Mouse (Mus musculus) limb, embryonic 11.5 days (tissue): ENCODE results near the gene 4930524B15Rik. TPM values are rescaled to one million over a fixed set of nuclear protein-coding genes. Genes with fewer than 3 reads are reported as not detected.

Source experiments
- ATAC-seq: fragments of 200-750 bp; cut with Nextera tagmentation; 2 replicates; pipeline ENCODE4 v1.8.0; 2017; ENCODE audit warnings: low read depth; ENCODE audit not compliant: insufficient number of reproducible peaks, low FRiP score, low TSS enrichment
- DNase-seq: peaks from one replicate; pipeline ENCODE4 v3.0.0-alpha.2; 2015; ENCODE audit warnings: low spot score
- H3K27ac ChIP-seq: fragments of 300-500 bp; sonication (generic); replicated peaks from 2 replicates; pipeline ENCODE4 v1.5.1; 2014; ENCODE audit warnings: low read depth, mild to moderate bottlenecking, low read length
- H3K27me3 ChIP-seq: fragments of 300-500 bp; sonication (generic); 2 replicates; pipeline ENCODE4 v1.6.1; 2014; ENCODE audit warnings: mild to moderate bottlenecking, low read length, mixed read lengths; ENCODE audit not compliant: control insufficient read depth, insufficient read depth
- H3K36me3 ChIP-seq: fragments of 300-500 bp; sonication (generic); 2 replicates; pipeline ENCODE4 v1.6.1; 2014; ENCODE audit warnings: mild to moderate bottlenecking, low read length, moderate library complexity, mixed read lengths; ENCODE audit not compliant: control insufficient read depth, insufficient read depth
- H3K4me1 ChIP-seq: fragments of 300-500 bp; sonication (generic); 2 replicates; pipeline ENCODE4 v1.6.1; 2014; ENCODE audit warnings: low read length, mixed read lengths; ENCODE audit not compliant: control insufficient read depth, insufficient read depth
- H3K4me2 ChIP-seq: fragments of 300-500 bp; sonication (generic); 2 replicates; pipeline ENCODE4 v1.6.1; 2014; ENCODE audit warnings: low read depth, mild to moderate bottlenecking, moderate library complexity; ENCODE audit not compliant: severe bottlenecking
- H3K4me3 ChIP-seq: fragments of 300-500 bp; sonication (generic); 2 replicates; pipeline ENCODE4 v1.5.1; 2014; ENCODE audit warnings: low read depth, low read length
- H3K9ac ChIP-seq: fragments of 300-500 bp; sonication (generic); 2 replicates; pipeline ENCODE4 v1.6.1; 2014; ENCODE audit warnings: mild to moderate bottlenecking, low read length
- H3K9me3 ChIP-seq: fragments of 300-500 bp; sonication (generic); 2 replicates; pipeline ENCODE4 v1.6.1; 2016; ENCODE audit warnings: low read length; ENCODE audit not compliant: control insufficient read depth
- WGBS: fragments of 180-500 bp; shearing (Covaris S2); extraction: QIAGEN DNeasy Blood & Tissue Kit; methylation state at CpG from one replicate; pipeline ENCODE4 v1.1.7; 2014; 5-methylcytosine and 5-hydroxymethylcytosine counted together
- polyA plus RNA-seq: library from polyadenylated mRNA; unstranded; fragments of >200 nt; fragmentation: Nextera tagmentation; extraction: Ambion mirVana; gene quantifications from 2 replicates; pipeline ENCODE4 v1.2.1, GENCODE M21; 2014

Gene 4930524B15Rik
- polyA plus RNA-seq, 1 experiment from 2014 or later, result 0.12 TPM

- Histone ChIP-seq H3K36me3 (no peaks in the 10 kb centered on the region), H3K27ac (no peak overlapping the region), H3K4me2 (no peak overlapping the region), H3K4me1 (peaks cover 5% of the 10 kb centered on the region; the same call in 1 of the 2 replicates), H3K9me3 (no peaks in the 10 kb centered on the region), H3K9ac (no peak overlapping the region), H3K4me3 (no peak overlapping the region), H3K27me3 (no peaks in the 10 kb centered on the region)
- DNase-seq (no peak), ATAC-seq (no peak)
- WGBS, result 77% methylated on average over 1 of the region's 1 CpGs
Measured at GRCm38 (mm10) chr11:32013561-32013960, 48.2 kb downstream of the 4930524B15Rik start.

DNA sequence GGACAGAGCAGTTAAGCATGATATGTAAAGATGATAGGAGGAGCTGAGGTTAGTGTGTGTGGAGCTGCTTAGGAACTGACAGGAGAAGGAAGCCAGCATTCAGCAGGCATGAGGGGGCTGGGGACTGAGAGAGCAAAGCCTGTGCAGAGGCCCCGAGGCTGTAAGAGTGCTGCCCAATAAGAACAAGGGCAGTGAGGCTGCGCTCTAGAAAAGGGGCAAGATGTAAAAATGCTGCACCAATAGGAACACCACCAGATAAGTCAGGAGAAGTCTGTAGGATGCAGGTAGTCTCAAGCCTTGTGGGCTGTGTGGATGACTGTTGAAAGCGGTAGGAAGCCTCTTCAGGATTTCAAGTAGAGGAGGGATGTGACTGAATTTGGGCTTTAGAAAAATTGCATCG is 52.8 kb downstream of the 4930524B15Rik start:
- H3K27me3 ChIP-seq, result no peaks in the 10 kb centered on the region
- no peak overlapping the region for H3K27ac ChIP-seq
- H3K4me2 ChIP-seq, result no peak overlapping the region
- no peak overlapping the region for H3K9ac ChIP-seq
- H3K4me1 ChIP-seq, result peaks cover 3% of the 10 kb centered on the region; the same call in 1 of the 2 replicates
- ATAC-seq, result no peak
- 49% methylated on average over 4 of the region's 4 CpGs for WGBS
- H3K4me3 ChIP-seq, result no peak overlapping the region
- no peaks in the 10 kb centered on the region for H3K9me3 ChIP-seq
- no peaks in the 10 kb centered on the region for H3K36me3 ChIP-seq
- DNase-seq, result no peak

DNA sequence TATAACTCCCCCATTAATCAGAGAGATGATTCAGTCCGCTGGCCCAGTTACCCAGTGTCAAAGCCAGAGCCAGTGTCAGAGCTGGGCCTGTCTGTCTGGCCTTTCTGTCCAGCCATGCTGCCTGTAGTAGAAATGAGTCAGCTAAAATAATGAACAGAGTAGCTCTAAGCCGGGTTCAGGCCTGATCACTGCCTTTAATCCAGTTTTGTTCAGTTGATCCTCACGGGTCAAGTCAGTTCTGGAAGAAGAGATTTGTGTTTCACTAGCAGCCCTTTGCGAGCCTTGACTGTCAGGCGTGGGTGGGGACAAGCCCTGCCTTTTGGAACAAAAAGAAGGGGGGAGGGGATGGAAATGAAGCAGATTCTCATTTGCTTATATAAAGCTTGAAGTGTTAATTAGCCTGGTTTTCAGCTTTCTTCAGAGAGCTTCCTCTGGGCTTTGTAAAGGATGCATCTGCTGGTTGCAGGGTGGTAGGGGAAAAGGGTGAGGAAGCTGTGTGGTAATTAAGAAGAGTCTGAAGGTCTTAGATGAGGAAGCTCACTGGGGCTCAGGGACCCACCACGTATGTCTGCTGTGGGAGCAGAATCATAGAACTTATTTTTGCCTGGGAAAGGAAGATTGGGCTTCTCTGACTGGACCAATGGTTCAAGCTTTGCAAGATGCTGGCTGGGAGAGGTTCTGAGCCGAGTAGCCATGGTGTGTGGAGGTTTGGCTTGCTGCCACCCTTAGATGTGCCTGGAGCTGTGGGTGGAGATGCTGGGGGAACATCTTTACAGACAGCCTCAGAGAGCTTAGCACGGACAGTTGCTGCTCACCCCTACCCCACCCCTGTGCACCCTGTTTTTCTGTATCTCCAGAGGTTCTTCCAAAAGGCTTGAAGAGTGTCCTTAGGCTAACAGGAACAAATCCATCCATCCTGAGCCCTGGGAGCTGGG is 54.9 kb downstream of the 4930524B15Rik start:
- no peak for DNase-seq
- ATAC-seq, result no peak
- Histone ChIP-seq H3K9me3 (no peaks in the 10 kb centered on the region), H3K36me3 (no peaks in the 10 kb centered on the region), H3K4me1 (peaks cover 3% of the 10 kb centered on the region; the same call in 1 of the 2 replicates), H3K27me3 (no peaks in the 10 kb centered on the region), H3K9ac (no peak overlapping the region), H3K4me3 (no peak overlapping the region), H3K27ac (no peak overlapping the region), H3K4me2 (no peak overlapping the region)
- 39% methylated on average over 8 of the region's 8 CpGs for WGBS

- DNase-seq (no peak), ATAC-seq (no peak)
- H3K9ac ChIP-seq, result no peak overlapping the region
- no peaks in the 10 kb centered on the region for H3K27me3 ChIP-seq
- no peak overlapping the region for H3K4me2 ChIP-seq
- no peaks in the 10 kb centered on the region for H3K9me3 ChIP-seq
- no peaks in the 10 kb centered on the region; the same call in 1 of the 2 replicates for H3K4me1 ChIP-seq
- no peak overlapping the region for H3K27ac ChIP-seq
- 75% methylated on average over 5 of the region's 5 CpGs for WGBS
- no peak overlapping the region for H3K4me3 ChIP-seq
- no peaks in the 10 kb centered on the region for H3K36me3 ChIP-seq
Measured at GRCm38 (mm10) chr11:32026634-32027033, 61.2 kb downstream of the 4930524B15Rik start.

DNA sequence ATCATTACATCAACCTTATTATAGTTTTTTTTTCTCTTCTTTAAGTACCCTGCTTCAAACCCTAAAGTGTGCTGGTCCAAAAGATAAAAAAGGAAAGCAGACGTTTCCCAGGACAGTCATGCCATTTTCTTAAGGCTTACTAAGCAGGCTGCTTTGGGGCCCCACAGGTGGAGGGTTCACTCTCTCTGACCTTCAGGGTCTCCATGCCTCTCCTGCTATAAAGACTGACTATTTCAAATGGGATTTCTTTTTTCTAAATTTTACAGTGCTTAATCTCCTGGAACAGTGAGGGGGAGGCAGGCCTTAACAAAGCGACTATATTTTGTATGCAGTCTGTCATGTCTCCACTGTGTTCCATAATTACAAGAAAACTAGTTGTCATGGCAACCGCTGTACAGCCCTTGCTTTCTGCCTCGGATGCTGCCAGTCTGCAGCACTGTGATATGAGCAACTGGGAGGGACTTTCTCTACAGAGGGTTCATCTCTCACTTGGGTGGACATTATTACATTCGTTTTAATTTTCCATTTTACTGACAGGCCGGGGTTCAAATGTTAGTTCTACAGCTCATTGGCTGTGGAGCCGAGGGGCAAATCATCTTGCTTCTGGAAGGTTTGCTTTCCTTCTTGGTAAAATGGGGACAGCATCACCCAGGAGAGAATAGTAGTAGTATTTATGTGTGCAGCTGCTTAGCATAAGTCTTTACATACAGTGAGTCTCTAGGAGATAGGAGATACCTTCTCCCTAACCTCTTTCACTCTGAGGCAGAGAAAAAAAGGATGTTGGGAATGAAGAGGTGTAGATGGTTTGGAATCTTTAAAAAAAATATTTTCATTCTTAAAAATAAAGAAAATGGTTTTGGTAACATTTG is 62.3 kb downstream of the 4930524B15Rik start:
- ATAC-seq, result no peak
- Histone ChIP-seq H3K4me3 (no peak overlapping the region), H3K9me3 (no peaks in the 10 kb centered on the region), H3K27ac (no peak overlapping the region), H3K36me3 (no peaks in the 10 kb centered on the region), H3K4me1 (no peaks in the 10 kb centered on the region; the same call in 1 of the 2 replicates), H3K4me2 (no peak overlapping the region), H3K9ac (no peak overlapping the region), H3K27me3 (no peaks in the 10 kb centered on the region)
- 75% methylated on average over 7 of the region's 7 CpGs for WGBS
- DNase-seq, result no peak

GRCm38 (mm10) chr11:32028605-32029004 is 63.2 kb downstream of the 4930524B15Rik start:
- Histone ChIP-seq H3K4me2 (no peak overlapping the region), H3K27me3 (no peaks in the 10 kb centered on the region), H3K9ac (no peak overlapping the region), H3K36me3 (no peaks in the 10 kb centered on the region), H3K4me3 (no peak overlapping the region), H3K9me3 (no peaks in the 10 kb centered on the region), H3K4me1 (no peaks in the 10 kb centered on the region; the same call in 1 of the 2 replicates), H3K27ac (no peak overlapping the region)
- ATAC-seq (no peak), DNase-seq (no peak)
- WGBS, result 83% methylated on average over 3 of the region's 3 CpGs

Other genes with a start within 250 kb of the 4930524B15Rik start
- 3.6 and 3.8 TPM in 2 replicates for gene Cpeb4, start 93.4 kb upstream of the 4930524B15Rik start, polyA plus RNA-seq
- gene Nsg2, start 34.9 kb downstream of the 4930524B15Rik start, polyA plus RNA-seq, result 1.5 and 1.9 TPM in 2 replicates
- gene Il9r, start 234.7 kb downstream of the 4930524B15Rik start, polyA plus RNA-seq, result not detected in 2 replicates
- gene Snrnp25, start 239.8 kb downstream of the 4930524B15Rik start, polyA plus RNA-seq, result 106 and 108 TPM in 2 replicates